ENCODE assay signal across 26 mouse cellular contexts in genomic region chr16:70689826-70690225, GRCm38 (mm10).
A peak's percentile ranks its signal among the peaks of the same experiment; 100 is the strongest.
DNase-seq lines count a peak whose midpoint lies in the region; ATAC-seq and TF ChIP-seq lines count a peak whose summit lies in the region.
"Had no signal": no experiment of that assay in that cellular context is flagged by ENCODE, and none has a peak within 500 bp of the region (broad histone marks: within the 10 kb centered on the region; RNA-seq: fewer than 3 reads in every experiment).

No protein-coding gene starts in this region.

- peak overlapping the region; percentile 25; the same call in 1 of the 2 replicates for H3K4me2 ChIP-seq in forebrain, embryonic 13.5 days
- H3K4me2 ChIP-seq: embryonic facial prominence, embryonic 12.5 days; heart, embryonic 12.5 days; hindbrain, embryonic 14.5 days; liver, embryonic 13.5 days; midbrain, embryonic 13.5 days had no signal

- ATAC-seq in forebrain, embryonic 13.5 days = peak; percentile 90
- ATAC-seq: CD4-positive, CD25-positive, alpha-beta regulatory T cell, adult 4 months; intestine, postnatal 0 days; lung, postnatal 0 days; midbrain, embryonic 13.5 days had no signal

- WGBS in forebrain, embryonic 13.5 days = 22% methylated on average over 6 of the region's 6 CpGs
- 76% methylated on average over 6 of the region's 6 CpGs for WGBS in heart, adult 2 months

- no peak for TF ChIP-seq POLR2A in heart, adult 2 months (IDR thresholded peaks at IDR 0.05; ENCODE audit: insufficient read depth, low read depth, low read length)

- H3K79me2 ChIP-seq in heart, adult 2 months (replicated peaks; ENCODE audit: control insufficient read depth, insufficient read depth, low read length) = no peaks in the 10 kb centered on the region

- H3K27ac ChIP-seq in forebrain, embryonic 13.5 days = peak overlapping the region; percentile 31; the same call in 1 of the 2 replicates
- no peak overlapping the region for H3K27ac ChIP-seq in heart, adult 2 months
- H3K27ac ChIP-seq: embryonic facial prominence, embryonic 12.5 days; hindbrain, embryonic 14.5 days; layer of hippocampus, adult 2 months; liver, embryonic 13.5 days; midbrain, embryonic 13.5 days had no signal

- H3K27me3 ChIP-seq in forebrain, embryonic 13.5 days = no peaks in the 10 kb centered on the region
- H3K27me3 ChIP-seq in heart, adult 2 months (ENCODE audit: control insufficient read depth, insufficient read depth, low read length) = no peaks in the 10 kb centered on the region
- H3K27me3 ChIP-seq: embryonic facial prominence, embryonic 12.5 days; heart, embryonic 12.5 days; liver, embryonic 13.5 days; megakaryocyte, embryonic 14.5 days; midbrain, embryonic 13.5 days had no signal

- TF ChIP-seq EP300 in heart, adult 2 months (IDR thresholded peaks at IDR 0.05; ENCODE audit: insufficient read depth, low read depth, low read length) = no peak

- TF ChIP-seq CTCF in heart, adult 2 months (IDR thresholded peaks at IDR 0.05) = no peak

- H3K4me3 ChIP-seq in forebrain, embryonic 13.5 days = no peak overlapping the region
- no peak overlapping the region for H3K4me3 ChIP-seq in heart, adult 2 months
- H3K4me3 ChIP-seq: embryonic facial prominence, embryonic 12.5 days; heart, embryonic 12.5 days; layer of hippocampus, adult 2 months; liver, embryonic 13.5 days; megakaryocyte, embryonic 14.5 days; midbrain, embryonic 13.5 days had no signal

- DNase-seq in right cerebral cortex, postnatal 10 days (ENCODE audit: low spot score in 2 of 2) = peak; percentile 21 to 30
- DNase-seq in right cerebral cortex, postnatal 36 days (ENCODE audit: low spot score in 2 of 2) = no peak
- DNase-seq in retina, embryonic 14.5 days (ENCODE audit: low spot score) = peak; percentile 60
- no peak for DNase-seq in adrenal gland, postnatal 10 days
- DNase-seq in urinary bladder, postnatal 25 days (ENCODE audit: low spot score) = no peak
- DNase-seq in heart, adult 2 months = no peak
- DNase-seq: adrenal gland, postnatal 25 days; cerebellum, adult 2 months; cerebellum, postnatal 25 days; gastrocnemius, postnatal 25 days; heart, adult 11 months; kidney, postnatal 36 days; liver, embryonic 13.5 days; lung, adult 18-20 months; lung, postnatal 4 days; right cerebral cortex, adult 18-20 months had no signal

- H3K9me3 ChIP-seq in forebrain, embryonic 13.5 days (replicated peaks) = no peaks in the 10 kb centered on the region
- H3K9me3 ChIP-seq: embryonic facial prominence, embryonic 12.5 days; heart, embryonic 12.5 days; midbrain, embryonic 13.5 days had no signal

- H3K9ac ChIP-seq in forebrain, embryonic 13.5 days = no peak overlapping the region
- no peak overlapping the region for H3K9ac ChIP-seq in heart, adult 2 months (ENCODE audit: low read depth, low read length)
- H3K9ac ChIP-seq: embryonic facial prominence, embryonic 12.5 days; heart, embryonic 12.5 days; hindbrain, embryonic 14.5 days; liver, embryonic 13.5 days; midbrain, embryonic 13.5 days had no signal

- H3K4me1 ChIP-seq in forebrain, embryonic 13.5 days = peaks cover 18% of the 10 kb centered on the region
- no peaks in the 10 kb centered on the region for H3K4me1 ChIP-seq in heart, adult 2 months (ENCODE audit: control insufficient read depth, insufficient read depth, low read length)
- H3K4me1 ChIP-seq: embryonic facial prominence, embryonic 12.5 days; heart, embryonic 12.5 days; liver, embryonic 13.5 days; megakaryocyte, embryonic 14.5 days; midbrain, embryonic 13.5 days had no signal

- intact Hi-C loops in heart, adult 2 months (cut with DNase I) = no loop called here

- no peaks in the 10 kb centered on the region for H3K36me3 ChIP-seq in forebrain, embryonic 13.5 days (ENCODE audit: poor library complexity, severe bottlenecking)
- no peaks in the 10 kb centered on the region for H3K36me3 ChIP-seq in heart, adult 2 months (ENCODE audit: control insufficient read depth, insufficient read depth, low read length)
- H3K36me3 ChIP-seq: embryonic facial prominence, embryonic 12.5 days; heart, embryonic 12.5 days; liver, embryonic 13.5 days; midbrain, embryonic 13.5 days had no signal

Comparison
In these comparisons a context has a peak if more than half of its experiments do, and no peak if none do; other contexts are left out.
1. DNase-seq: peak in right cerebral cortex, postnatal 10 days (2 of 2) and retina, embryonic 14.5 days (single experiment); none in right cerebral cortex, postnatal 36 days (0 of 2), adrenal gland, postnatal 10 days (single experiment), urinary bladder, postnatal 25 days (single experiment) and heart, adult 2 months (0 of 2).